Comparison of ENCODE assay signal across 18 mouse cellular contexts in genomic region chr19:46264762-46265161, GRCm38 (mm10). TPM values are rescaled to one million over a fixed set of nuclear protein-coding genes. Genes with fewer than 3 reads are reported as not detected.
A peak's percentile ranks its signal among the peaks of the same experiment; 100 is the strongest.
DNase-seq lines count a peak whose midpoint lies in the region; ATAC-seq and TF ChIP-seq lines count a peak whose summit lies in the region.
"Had no signal": no experiment of that assay in that cellular context is flagged by ENCODE, and none has a peak within 500 bp of the region (broad histone marks: within the 10 kb centered on the region; RNA-seq: fewer than 3 reads in every experiment).

No protein-coding gene starts in this region.

- no peaks in the 10 kb centered on the region for H3K9me3 ChIP-seq in lung, embryonic 14.5 days (ENCODE audit: low read depth, low read length)
- no peaks in the 10 kb centered on the region for H3K9me3 ChIP-seq in midbrain, embryonic 13.5 days
- H3K9me3 ChIP-seq: hindbrain, embryonic 10.5 days; neural tube, embryonic 12.5 days had no signal

- no peaks in the 10 kb centered on the region for H3K27me3 ChIP-seq in lung, embryonic 14.5 days (ENCODE audit: insufficient read depth, low read length)
- H3K27me3 ChIP-seq in midbrain, embryonic 13.5 days = no peaks in the 10 kb centered on the region
- H3K27me3 ChIP-seq: neural tube, embryonic 12.5 days had no signal

- ATAC-seq in lung, embryonic 14.5 days (ENCODE audit: insufficient read depth) = no peak
- no peak for ATAC-seq in midbrain, embryonic 13.5 days
- ATAC-seq: intestine, embryonic 16.5 days; midbrain, embryonic 16.5 days had no signal

- no peak for TF ChIP-seq CTCF in lung, embryonic 14.5 days (IDR thresholded peaks at IDR 0.05; ENCODE audit: low read depth)
- TF ChIP-seq CTCF in left cerebral cortex, adult 2 months (IDR thresholded peaks at IDR 0.05) = no peak

- H3K9ac ChIP-seq in lung, embryonic 14.5 days = no peak overlapping the region
- H3K9ac ChIP-seq in midbrain, embryonic 13.5 days (replicated peaks) = no peak overlapping the region
- H3K9ac ChIP-seq: neural tube, embryonic 12.5 days had no signal

- DNase-seq in lung, embryonic 14.5 days = peak; percentile 70
- no peak for DNase-seq in lung, adult 18-20 months
- DNase-seq in NIH3T3 (ENCODE audit: low read depth) = peak; percentile 52
- DNase-seq in embryo, embryonic 10.5 days (ENCODE audit: low spot score) = peak; percentile 31
- DNase-seq in gastrocnemius, postnatal 36 days = no peak
- DNase-seq in left cerebral cortex, adult 2 months (ENCODE audit: extremely low spot score in 1 of 2, low spot score in 2 of 2) = no peak
- DNase-seq: cerebellum, adult 11 months; cerebellum, postnatal 14 days; heart, adult 2 months; kidney, postnatal 14 days; spleen, adult 18-20 months; thymus, adult 2 months had no signal

- intact Hi-C loops in gastrocnemius, postnatal 36 days (cut with DNase I) = no loop called here
- intact Hi-C loops in left cerebral cortex, adult 2 months (cut with DNase I) = no loop called here

- H3K36me3 ChIP-seq in lung, embryonic 14.5 days (ENCODE audit: insufficient read depth) = peaks cover 89% of the 10 kb centered on the region
- peaks cover 99% of the 10 kb centered on the region for H3K36me3 ChIP-seq in midbrain, embryonic 13.5 days

- H3K4me2 ChIP-seq in lung, embryonic 14.5 days = no peak overlapping the region
- H3K4me2 ChIP-seq in midbrain, embryonic 13.5 days (replicated peaks) = no peak overlapping the region
- H3K4me2 ChIP-seq: liver, embryonic 11.5 days; neural tube, embryonic 12.5 days had no signal

- no peaks in the 10 kb centered on the region for H3K4me1 ChIP-seq in lung, embryonic 14.5 days (ENCODE audit: insufficient read depth)
- no peaks in the 10 kb centered on the region for H3K4me1 ChIP-seq in midbrain, embryonic 13.5 days (replicated peaks)
- H3K4me1 ChIP-seq: hindbrain, embryonic 10.5 days; neural tube, embryonic 12.5 days had no signal

- 90% methylated on average over 7 of the region's 7 CpGs for WGBS in lung, embryonic 14.5 days
- WGBS in midbrain, embryonic 13.5 days = 91% methylated on average over 7 of the region's 7 CpGs

- H3K27ac ChIP-seq in lung, embryonic 14.5 days (ENCODE audit: low read depth) = no peak overlapping the region
- H3K27ac ChIP-seq in left cerebral cortex, adult 2 months = no peak overlapping the region
- H3K27ac ChIP-seq in midbrain, embryonic 13.5 days = no peak overlapping the region
- H3K27ac ChIP-seq: heart, adult 2 months; hindbrain, embryonic 10.5 days; neural tube, embryonic 12.5 days had no signal

- H3K4me3 ChIP-seq in lung, embryonic 14.5 days (ENCODE audit: low read depth, low read length) = no peak overlapping the region
- no peak overlapping the region for H3K4me3 ChIP-seq in left cerebral cortex, adult 2 months
- H3K4me3 ChIP-seq in midbrain, embryonic 13.5 days (replicated peaks) = no peak overlapping the region
- H3K4me3 ChIP-seq: heart, adult 2 months; hindbrain, embryonic 10.5 days; neural tube, embryonic 12.5 days had no signal

RNA-seq across cellular contexts. Expression of gene Nfkb2, which starts 39.4 kb away (rescaled TPM):
- polyA plus RNA-seq in lung, embryonic 14.5 days (2014; fragmentation: Nextera tagmentation; extraction: Ambion mirVana) = 7.7 TPM in 2 replicates
- 1 to 10 TPM; 7.3 to 8.6 TPM for total RNA-seq in gastrocnemius, postnatal 36 days (2021)
- total RNA-seq in left cerebral cortex, adult 2 months (2021) = 1 to 10 TPM; 2.9 to 3.3 TPM
- polyA plus RNA-seq in midbrain, embryonic 13.5 days (2015; fragmentation: Nextera tagmentation; extraction: Ambion mirVana) = 1.8 and 2.3 TPM in 2 replicates

Comparison
In these comparisons a context has a peak if more than half of its experiments do, and no peak if none do; other contexts are left out.
1. DNase-seq: peak in lung, embryonic 14.5 days (single experiment), NIH3T3 (single experiment) and embryo, embryonic 10.5 days (single experiment); none in lung, adult 18-20 months (0 of 2), gastrocnemius, postnatal 36 days (0 of 2) and left cerebral cortex, adult 2 months (0 of 2).